27 mouse cellular contexts compared by ENCODE assay signal in the genomic region with DNA sequence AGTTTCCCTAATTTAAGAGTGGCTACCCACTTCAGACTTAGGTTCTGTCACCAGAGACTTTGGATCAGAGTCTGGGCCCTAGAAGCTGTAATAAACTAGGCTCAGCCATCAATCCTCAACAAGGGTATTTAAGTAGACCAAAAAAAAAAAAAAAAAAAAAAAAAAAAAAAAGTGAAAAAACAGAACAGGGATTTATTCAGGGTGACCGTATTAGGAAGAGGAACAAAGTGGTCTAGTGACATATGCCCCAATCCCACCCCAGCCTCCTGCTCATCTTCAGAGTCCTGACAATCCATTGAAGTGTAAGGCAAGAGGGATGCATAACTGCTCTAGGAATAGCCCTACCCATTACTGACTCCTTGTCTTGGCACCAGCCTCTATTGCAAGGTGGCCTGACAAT. TPM values are rescaled to one million over a fixed set of nuclear protein-coding genes. Genes with fewer than 3 reads are reported as not detected.
DNase-seq lines count a peak whose midpoint lies in the region; ATAC-seq and TF ChIP-seq lines count a peak whose summit lies in the region.
"Had no signal": no experiment of that assay in that cellular context is flagged by ENCODE, and none has a peak within 500 bp of the region (broad histone marks: within the 10 kb centered on the region; RNA-seq: fewer than 3 reads in every experiment).

No protein-coding gene starts in this region.

- no peak overlapping the region for H3K4me3 ChIP-seq in liver, embryonic 12.5 days
- H3K4me3 ChIP-seq in liver, embryonic 14.5 days (ENCODE audit: insufficient read depth in 1 of 2, low read depth in 2 of 2, low read length in 2 of 2) = no peak overlapping the region
- no peak overlapping the region for H3K4me3 ChIP-seq in liver, embryonic 11.5 days (ENCODE audit: low read depth, low read length)
- H3K4me3 ChIP-seq in MEL (ENCODE audit: control insufficient read depth in 1 of 2, insufficient read depth in 1 of 2, low read depth in 2 of 2, low read length in 2 of 2) = no peak overlapping the region
- H3K4me3 ChIP-seq in liver, embryonic 16.5 days (ENCODE audit: low read depth, low read length) = no peak overlapping the region
- H3K4me3 ChIP-seq in embryonic facial prominence, embryonic 10.5 days = no peak overlapping the region
- H3K4me3 ChIP-seq: embryonic facial prominence, embryonic 13.5 days; embryonic facial prominence, embryonic 15.5 days; erythroblast, embryonic 14.5 days; forebrain, embryonic 10.5 days; forebrain, embryonic 12.5 days had no signal

- peaks cover 67% of the 10 kb centered on the region for H3K4me1 ChIP-seq in liver, embryonic 12.5 days
- peaks cover 62 to 70% of the 10 kb centered on the region in 2 experiments for H3K4me1 ChIP-seq in liver, embryonic 14.5 days (replicated peaks; ENCODE audit: control insufficient read depth in 2 of 2, insufficient read depth in 2 of 2, low read length in 1 of 2)
- peaks cover 14% of the 10 kb centered on the region for H3K4me1 ChIP-seq in liver, embryonic 11.5 days (replicated peaks; ENCODE audit: control insufficient read depth, insufficient read depth, low read length)
- H3K4me1 ChIP-seq in MEL (ENCODE audit: control insufficient read depth in 1 of 2, insufficient read depth in 2 of 2, low read length in 2 of 2) = peaks cover 27 to 55% of the 10 kb centered on the region in 2 experiments
- H3K4me1 ChIP-seq in liver, embryonic 16.5 days (ENCODE audit: control insufficient read depth, low read depth, low read length) = peaks cover 56% of the 10 kb centered on the region
- no peaks in the 10 kb centered on the region for H3K4me1 ChIP-seq in embryonic facial prominence, embryonic 10.5 days
- H3K4me1 ChIP-seq: embryonic facial prominence, embryonic 13.5 days; embryonic facial prominence, embryonic 15.5 days; forebrain, embryonic 10.5 days; forebrain, embryonic 12.5 days had no signal

- DNase-seq in liver (no peak), MEL (ENCODE audit: low read depth, low spot score) (no peak)
- DNase-seq in liver, embryonic 14.5 days (ENCODE audit: low read depth in 3 of 3, low spot score in 3 of 3) = no peak
- DNase-seq in liver, embryonic 11.5 days (ENCODE audit: low spot score) = no peak
- no peak for DNase-seq in spleen, postnatal 10 days (ENCODE audit: low spot score in 2 of 2)
- DNase-seq in embryonic facial prominence, embryonic 10.5 days (ENCODE audit: low spot score) = no peak
- DNase-seq: adrenal gland, adult 2 months; adrenal gland, postnatal 10 days; adrenal gland, postnatal 25 days; B cell, adult 2 months; cerebellum, adult 11 months; cerebellum, adult 18-20 months; cerebellum, adult 8-10 months; cerebellum, adult 9-11 months; cerebellum, postnatal 14 days; cerebellum, postnatal 36 days had no signal

- TF ChIP-seq RAD21 in MEL (IDR thresholded peaks at IDR 0.05; ENCODE audit: low read depth, low read length) = no peak

- H3K9ac ChIP-seq in liver, embryonic 12.5 days = no peak overlapping the region
- H3K9ac ChIP-seq in liver, embryonic 14.5 days (replicated peaks) = no peak overlapping the region
- no peak overlapping the region for H3K9ac ChIP-seq in liver, embryonic 11.5 days (ENCODE audit: low read depth, low read length)
- no peak overlapping the region for H3K9ac ChIP-seq in MEL (ENCODE audit: control insufficient read depth, low read depth, low read length, poor library complexity, severe bottlenecking)
- H3K9ac ChIP-seq in liver, embryonic 16.5 days (ENCODE audit: low read depth, low read length) = no peak overlapping the region
- H3K9ac ChIP-seq: embryonic facial prominence, embryonic 13.5 days; embryonic facial prominence, embryonic 15.5 days; forebrain, embryonic 12.5 days had no signal

- no peaks in the 10 kb centered on the region for H3K79me2 ChIP-seq in MEL (ENCODE audit: control insufficient read depth, insufficient read depth, low read length, poor library complexity)

- no peaks in the 10 kb centered on the region for H3K36me3 ChIP-seq in liver, embryonic 12.5 days
- no peaks in the 10 kb centered on the region for H3K36me3 ChIP-seq in liver, embryonic 14.5 days (replicated peaks; ENCODE audit: control insufficient read depth, insufficient read depth, low read depth)
- H3K36me3 ChIP-seq in liver, embryonic 11.5 days (ENCODE audit: control insufficient read depth, insufficient read depth, low read length) = no peaks in the 10 kb centered on the region
- H3K36me3 ChIP-seq in MEL (ENCODE audit: control insufficient read depth in 1 of 2, insufficient read depth in 2 of 2, low read length in 2 of 2) = peaks cover 0 to 45% of the 10 kb centered on the region in 2 experiments; a peak in 2 of 4 replicates
- H3K36me3 ChIP-seq in liver, embryonic 16.5 days (ENCODE audit: control insufficient read depth, insufficient read depth) = no peaks in the 10 kb centered on the region
- H3K36me3 ChIP-seq in embryonic facial prominence, embryonic 10.5 days (replicated peaks) = no peaks in the 10 kb centered on the region
- H3K36me3 ChIP-seq: embryonic facial prominence, embryonic 13.5 days; embryonic facial prominence, embryonic 15.5 days; forebrain, embryonic 10.5 days; forebrain, embryonic 12.5 days; G1E had no signal

- no peak for TF ChIP-seq POLR2A in MEL (IDR thresholded peaks at IDR 0.05; ENCODE audit: control insufficient read depth in 1 of 2, insufficient read depth in 1 of 2, low read depth in 1 of 2, low read length in 2 of 2, poor library complexity in 1 of 2)

- TF ChIP-seq EP300 in liver, embryonic 14.5 days (IDR thresholded peaks at IDR 0.05; ENCODE audit: low read depth) = no peak
- no peak for TF ChIP-seq EP300 in MEL (IDR thresholded peaks at IDR 0.05; ENCODE audit: low read depth in 1 of 2, low read length in 2 of 2)

- 79% methylated on average over 1 of the region's 1 CpGs for WGBS in liver, embryonic 12.5 days (ENCODE audit: insufficient replicate concordance)
- WGBS in liver, embryonic 14.5 days (ENCODE audit: insufficient replicate concordance) = 88% methylated on average over 1 of the region's 1 CpGs
- WGBS in liver, embryonic 11.5 days = 88% methylated on average over 1 of the region's 1 CpGs
- WGBS in liver, embryonic 16.5 days (ENCODE audit: insufficient replicate concordance) = 72% methylated on average over 1 of the region's 1 CpGs
- 94% methylated on average over 1 of the region's 1 CpGs for whole genome bisulfite sequencing in embryonic facial prominence, embryonic 10.5 days

- no peaks in the 10 kb centered on the region for H3K27me3 ChIP-seq in liver, embryonic 12.5 days (replicated peaks)
- H3K27me3 ChIP-seq in liver, embryonic 14.5 days (ENCODE audit: control insufficient read depth, insufficient read depth, low read length) = no peaks in the 10 kb centered on the region
- no peaks in the 10 kb centered on the region for H3K27me3 ChIP-seq in liver, embryonic 11.5 days (replicated peaks; ENCODE audit: control insufficient read depth, insufficient read depth, low read length)
- H3K27me3 ChIP-seq in MEL (ENCODE audit: control insufficient read depth in 1 of 2, insufficient read depth in 2 of 2, low read length in 2 of 2) = no peaks in the 10 kb centered on the region
- H3K27me3 ChIP-seq in liver, embryonic 16.5 days (ENCODE audit: control insufficient read depth, insufficient read depth, low read depth, low read length) = no peaks in the 10 kb centered on the region
- H3K27me3 ChIP-seq in embryonic facial prominence, embryonic 10.5 days (replicated peaks; ENCODE audit: low read depth, poor library complexity, severe bottlenecking) = no peaks in the 10 kb centered on the region
- H3K27me3 ChIP-seq: embryonic facial prominence, embryonic 13.5 days; embryonic facial prominence, embryonic 15.5 days; forebrain, embryonic 12.5 days had no signal

- ATAC-seq in liver, embryonic 12.5 days = no peak
- no peak for ATAC-seq in liver, embryonic 14.5 days (ENCODE audit: insufficient read depth)
- no peak for ATAC-seq in liver, embryonic 11.5 days (replicated peaks; ENCODE audit: low FRiP score)
- ATAC-seq in liver, embryonic 16.5 days (ENCODE audit: low read depth) = no peak
- ATAC-seq: CD4-positive, CD25-positive, alpha-beta regulatory T cell, adult 4 months; forebrain, embryonic 14.5 days; forebrain, embryonic 16.5 days had no signal

- H3K4me2 ChIP-seq in liver, embryonic 12.5 days = no peak overlapping the region
- H3K4me2 ChIP-seq in liver, embryonic 14.5 days (ENCODE audit: low read depth) = no peak overlapping the region
- no peak overlapping the region for H3K4me2 ChIP-seq in liver, embryonic 11.5 days
- no peak overlapping the region for H3K4me2 ChIP-seq in liver, embryonic 16.5 days (ENCODE audit: low read depth, low read length)
- H3K4me2 ChIP-seq: embryonic facial prominence, embryonic 13.5 days; embryonic facial prominence, embryonic 15.5 days; forebrain, embryonic 12.5 days had no signal

- peak overlapping the region; percentile 55; the same call in 1 of the 2 replicates for H3K27ac ChIP-seq in liver, embryonic 12.5 days
- peak overlapping the region; percentile 62 for H3K27ac ChIP-seq in liver, embryonic 14.5 days
- no peak overlapping the region for H3K27ac ChIP-seq in liver, embryonic 11.5 days (ENCODE audit: low read depth, low read length)
- H3K27ac ChIP-seq in MEL (ENCODE audit: control insufficient read depth, low read depth, low read length) = no peak overlapping the region
- 0 out of 2 replicates have a peak overlapping the region, but pooled peaks have one; percentile 43 for H3K27ac ChIP-seq in liver, embryonic 16.5 days (ENCODE audit: low read length)
- H3K27ac ChIP-seq in embryonic facial prominence, embryonic 10.5 days (replicated peaks) = no peak overlapping the region
- H3K27ac ChIP-seq: embryonic facial prominence, embryonic 13.5 days; embryonic facial prominence, embryonic 15.5 days; forebrain, embryonic 10.5 days; forebrain, embryonic 12.5 days had no signal

- H3K9me3 ChIP-seq in liver, embryonic 12.5 days (replicated peaks) = 0 out of 2 replicates have a peak, but pooled peaks cover 4% of the 10 kb centered on the region
- H3K9me3 ChIP-seq in liver, embryonic 14.5 days (ENCODE audit: control insufficient read depth, low read length) = no peaks in the 10 kb centered on the region
- H3K9me3 ChIP-seq in liver, embryonic 11.5 days (ENCODE audit: control insufficient read depth, low read length) = peaks cover 2% of the 10 kb centered on the region; the same call in 1 of the 2 replicates
- no peaks in the 10 kb centered on the region for H3K9me3 ChIP-seq in MEL (replicated peaks; ENCODE audit: insufficient read depth, low read length)
- H3K9me3 ChIP-seq in liver, embryonic 16.5 days (replicated peaks; ENCODE audit: control insufficient read depth, low read length) = no peaks in the 10 kb centered on the region
- no peaks in the 10 kb centered on the region for H3K9me3 ChIP-seq in embryonic facial prominence, embryonic 10.5 days
- H3K9me3 ChIP-seq: embryonic facial prominence, embryonic 13.5 days; embryonic facial prominence, embryonic 15.5 days; forebrain, embryonic 10.5 days; forebrain, embryonic 12.5 days had no signal

- no peak for TF ChIP-seq CTCF in liver, embryonic 14.5 days (IDR thresholded peaks at IDR 0.05; ENCODE audit: low read depth)
- TF ChIP-seq CTCF in MEL (IDR thresholded peaks at IDR 0.05 in 2 of 3, conservative IDR thresholded peaks at IDR 0.05 in 1 of 3; ENCODE audit: control insufficient read depth in 1 of 3, insufficient read depth in 1 of 3, low read depth in 2 of 3, low read length in 3 of 3, poor library complexity in 1 of 3, severe bottlenecking in 1 of 3) = no peak

RNA-seq across cellular contexts. Expression of a gene that starts 40.9 kb away (rescaled TPM):
- 22.2 and 23.4 TPM in 2 replicates for polyA plus RNA-seq in liver, embryonic 12.5 days (2016; fragmentation: Nextera tagmentation; extraction: Ambion mirVana)
- 8.1 and 10.3 TPM in 2 replicates for polyA plus RNA-seq in liver, embryonic 14.5 days (2012; rRNA removed)
- 12.6 and 13.3 TPM in 2 replicates for polyA plus RNA-seq in liver, embryonic 14.5 days (2014; fragmentation: Nextera tagmentation; extraction: Ambion mirVana)
- 27.0 and 29.5 TPM in 2 replicates for polyA plus RNA-seq in liver, embryonic 11.5 days (2014; fragmentation: Nextera tagmentation; extraction: Ambion mirVana)
- 52.7 and 55.7 TPM in 2 replicates for total RNA-seq in MEL (2012; rRNA removed)
- 10 to 100 TPM in 1 of 2 experiments, not detected in 1; 76.5 TPM for polyA plus RNA-seq in MEL (2012; ENCODE audit: insufficient read depth in 1 of 2, insufficient read length in 2 of 2, low read depth in 1 of 2, low replicate concordance in 2 of 2, missing spikeins in 1 of 2)
- 14.1 and 16.9 TPM in 2 replicates for polyA plus RNA-seq in liver, embryonic 16.5 days (2015; fragmentation: Nextera tagmentation; extraction: Ambion mirVana)
- 15.6 and 16.8 TPM in 2 replicates for polyA plus RNA-seq in embryonic facial prominence, embryonic 10.5 days (2016; fragmentation: Nextera tagmentation; extraction: Ambion mirVana)

Comparison
In these comparisons a context has a peak if more than half of its experiments do, and no peak if none do; other contexts are left out.
1. H3K27ac ChIP-seq: peak in liver, embryonic 12.5 days (single experiment), liver, embryonic 14.5 days (single experiment) and liver, embryonic 16.5 days (single experiment); none in liver, embryonic 11.5 days (single experiment), MEL (single experiment) and embryonic facial prominence, embryonic 10.5 days (single experiment).